Mouse (Mus musculus) frontal cortex, adult 2 months (tissue): Measurements from ENCODE around the gene Gm42906. TPM values are rescaled to one million over a fixed set of nuclear protein-coding genes. Genes with fewer than 3 reads are reported as not detected.

Experiments
- DNase-seq, 2 experiments: peaks; one replicate each; pipeline ENCODE4 v3.0.0; 2022; ENCODE audit warnings: low spot score in 1 of 2; ENCODE audit errors: extremely low spot score in 1 of 2
- polyA plus RNA-seq: library from polyadenylated mRNA; depleted of rRNA; stranded (reverse); fragments of >200 nt; gene quantifications from 2 replicates; pipeline ENCODE4 v1.2.3, GENCODE M21; 2012; rRNA removed

Gm42906 gene
- polyA plus RNA-seq, result not detected in 2 replicates

GRCm38 (mm10) chr5:151428113-151428756 is at the start of gene Gm42906:
TSS of gene Gm42906 (minus strand) at chr5:151428163.
- DNase-seq, result no peak

- no peak for DNase-seq
Observed at GRCm38 (mm10) chr5:151445695-151446094, 17.7 kb upstream of the Gm42906 start.

- no peak for DNase-seq
Observed at GRCm38 (mm10) chr5:151435106-151435505, 7.1 kb upstream of the Gm42906 start.

- DNase-seq, result no peak
Observed at GRCm38 (mm10) chr5:151426466-151426865, 1.5 kb downstream of the Gm42906 start.

- no peak for DNase-seq
Observed at GRCm38 (mm10) chr5:151422692-151423091, 5.3 kb downstream of the Gm42906 start.

GRCm38 (mm10) chr5:151421859-151422258 is 6.1 kb downstream of the Gm42906 start:
- peak in 1 of 2 experiments; percentile 34 for DNase-seq

GRCm38 (mm10) chr5:151418551-151418950 is 9.4 kb downstream of the Gm42906 start:
- no peak for DNase-seq

GRCm38 (mm10) chr5:151417421-151418038 is 10.4 kb downstream of the Gm42906 start:
- DNase-seq, result no peak

- no peak for DNase-seq
Observed at GRCm38 (mm10) chr5:151416988-151417387, 11.0 kb downstream of the Gm42906 start.

- DNase-seq, result no peak
Observed at GRCm38 (mm10) chr5:151413617-151414016, 14.3 kb downstream of the Gm42906 start.

GRCm38 (mm10) chr5:151412666-151413463 is 15.1 kb downstream of the Gm42906 start:
- DNase-seq, result no peak

GRCm38 (mm10) chr5:151410006-151410405 is 18.0 kb downstream of the Gm42906 start:
- DNase-seq, result no peak

GRCm38 (mm10) chr5:151409282-151409681 is 18.7 kb downstream of the Gm42906 start:
- DNase-seq, result no peak

GRCm38 (mm10) chr5:151408124-151408900 is 19.7 kb downstream of the Gm42906 start:
- DNase-seq, result no peak

GRCm38 (mm10) chr5:151407493-151407892 is 20.5 kb downstream of the Gm42906 start:
- DNase-seq, result no peak

GRCm38 (mm10) chr5:151406276-151406675 is 21.7 kb downstream of the Gm42906 start:
- DNase-seq, result no peak

GRCm38 (mm10) chr5:151405314-151405903 is 22.6 kb downstream of the Gm42906 start:
- no peak for DNase-seq

- no peak for DNase-seq
Observed at GRCm38 (mm10) chr5:151403586-151403985, 24.4 kb downstream of the Gm42906 start.

- DNase-seq, result no peak
Observed at GRCm38 (mm10) chr5:151400557-151400944, 27.4 kb downstream of the Gm42906 start.

- no peak for DNase-seq
Observed at GRCm38 (mm10) chr5:151399918-151400556, 27.9 kb downstream of the Gm42906 start.
